Mouse (Mus musculus): ENCODE data around the gene Adam33. TPM values are rescaled to one million over a fixed set of nuclear protein-coding genes. Genes with fewer than 3 reads are reported as not detected.

The Adam33 gene
- polyA plus RNA-seq, 1 experiment from 2014 or later = 0.34 TPM

DNA sequence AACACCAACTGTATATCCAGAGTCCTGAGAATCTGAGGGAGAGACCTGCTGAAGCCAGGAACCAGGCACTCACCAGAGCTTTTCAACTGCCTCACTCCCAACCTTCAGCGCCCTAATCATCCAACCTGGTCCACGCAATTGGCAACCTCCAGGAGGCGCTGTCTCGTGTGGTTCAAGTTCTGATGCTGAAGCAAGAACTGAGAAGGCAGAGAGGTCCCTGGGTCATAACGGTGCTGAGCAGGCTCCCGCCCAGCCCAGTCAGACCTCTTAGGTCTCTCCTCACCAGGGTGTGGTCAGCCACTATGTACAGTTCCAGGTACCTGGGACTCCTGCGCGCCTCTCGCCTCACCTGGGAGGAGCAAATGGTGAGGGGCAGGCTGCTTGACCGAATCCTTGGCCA is 8.0 kb downstream of the Adam33 start:
- H3K4me2 ChIP-seq = 0 out of 2 replicates have a peak overlapping the region, but pooled peaks have one; percentile 56
- H3K9me3 ChIP-seq (replicated peaks) = no peaks in the 10 kb centered on the region
- H3K27ac ChIP-seq = no peak overlapping the region
- ATAC-seq = peak; percentile 33
- WGBS = 4% methylated on average over 10 of the region's 10 CpGs
- H3K4me3 ChIP-seq = no peak overlapping the region
- H3K27me3 ChIP-seq = peaks cover 67% of the 10 kb centered on the region
- H3K4me1 ChIP-seq = peaks cover 30% of the 10 kb centered on the region
- no peak overlapping the region for H3K9ac ChIP-seq
- no peaks in the 10 kb centered on the region for H3K36me3 ChIP-seq (ENCODE audit: poor library complexity, severe bottlenecking)

DNA sequence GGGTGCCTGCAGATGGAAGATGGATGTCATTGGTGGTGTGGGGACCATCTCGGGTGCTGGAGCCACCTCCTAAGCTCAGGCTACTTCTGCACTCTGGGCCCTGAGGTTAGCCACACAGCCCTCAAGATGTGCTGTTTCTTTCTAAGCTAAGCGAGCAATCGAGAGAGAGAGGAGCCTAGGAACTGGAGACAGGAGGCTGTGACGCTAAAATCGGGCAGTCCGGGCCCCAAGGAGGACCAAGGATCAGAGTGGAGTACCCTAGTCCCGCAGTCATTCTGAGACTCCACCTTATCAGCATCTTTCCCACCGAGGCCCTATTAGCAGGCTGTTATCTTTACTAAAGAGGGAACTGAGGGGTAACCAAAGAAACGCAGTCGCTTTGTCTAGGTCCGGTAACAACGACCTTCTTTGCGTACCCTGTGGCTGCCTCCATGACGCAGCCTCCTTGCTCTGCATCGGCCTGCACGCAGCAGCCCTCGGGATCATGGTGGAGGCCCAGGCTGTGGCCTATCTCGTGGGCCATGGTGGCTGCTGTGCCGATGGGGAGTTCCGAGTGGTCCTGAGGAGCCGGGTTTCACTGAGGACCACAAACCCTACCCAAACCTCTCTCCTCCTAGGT is 8.9 kb downstream of the Adam33 start:
- no peaks in the 10 kb centered on the region for H3K9me3 ChIP-seq (replicated peaks)
- peak overlapping the region; percentile 29 for H3K4me3 ChIP-seq
- H3K27ac ChIP-seq = no peak overlapping the region
- peak overlapping the region; percentile 30; the same call in 1 of the 2 replicates for H3K9ac ChIP-seq
- H3K4me2 ChIP-seq = peak overlapping the region; percentile 56
- no peak for ATAC-seq
- WGBS = 2% methylated on average over 21 of the region's 21 CpGs
- H3K27me3 ChIP-seq = peaks cover 67% of the 10 kb centered on the region
- H3K4me1 ChIP-seq = peaks cover 30% of the 10 kb centered on the region
- H3K36me3 ChIP-seq (ENCODE audit: poor library complexity, severe bottlenecking) = no peaks in the 10 kb centered on the region

DNA sequence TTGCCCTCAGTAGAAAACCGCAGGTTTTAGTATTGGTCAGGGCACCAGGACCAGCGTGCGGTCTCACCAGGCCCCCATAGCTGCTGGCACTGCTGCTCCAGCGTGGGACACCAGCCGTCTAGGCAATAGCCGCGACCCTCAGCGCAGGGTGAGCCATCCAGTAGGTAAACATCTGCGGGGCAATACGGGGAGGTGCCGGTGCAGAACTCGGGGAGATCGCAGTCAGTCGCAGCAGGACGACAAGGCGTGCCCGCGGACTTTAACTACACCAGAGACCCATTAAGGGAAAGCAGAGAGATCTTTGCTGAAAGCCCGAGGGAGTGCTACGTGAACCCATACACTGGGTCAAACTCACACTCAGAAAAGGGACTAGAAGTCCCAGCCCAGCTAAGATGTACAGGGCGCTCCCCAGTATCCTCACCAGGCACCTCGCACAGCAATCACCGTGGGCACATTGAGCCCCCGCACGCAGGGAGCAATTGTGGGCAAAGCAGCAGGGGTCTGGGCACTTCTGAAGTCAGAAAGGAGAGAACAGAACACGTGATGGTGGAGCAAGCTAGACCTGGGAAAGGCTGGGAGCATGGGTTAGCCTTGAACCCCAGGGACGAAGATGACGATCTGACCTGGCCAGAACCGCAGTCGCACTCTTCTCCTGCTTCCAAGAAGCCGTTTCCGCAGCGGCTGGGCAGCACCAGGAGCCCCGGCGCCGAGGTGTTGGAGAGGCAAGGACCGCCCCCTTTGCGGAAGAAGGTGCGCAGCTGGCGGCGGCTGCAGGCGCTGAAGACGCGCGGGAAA is 9.6 kb downstream of the Adam33 start:
- ATAC-seq = no peak; the same call in 1 of the 2 replicates
- Histone ChIP-seq H3K36me3 (ENCODE audit: poor library complexity, severe bottlenecking) (no peaks in the 10 kb centered on the region), H3K4me1 (peaks cover 24% of the 10 kb centered on the region), H3K9me3 (replicated peaks) (no peaks in the 10 kb centered on the region), H3K4me2 (peak overlapping the region; percentile 56), H3K27me3 (peaks cover 67% of the 10 kb centered on the region), H3K4me3 (peak overlapping the region; percentile 29), H3K9ac (no peak overlapping the region), H3K27ac (no peak overlapping the region)
- WGBS = under 1% methylated on average over 45 of the region's 45 CpGs

DNA sequence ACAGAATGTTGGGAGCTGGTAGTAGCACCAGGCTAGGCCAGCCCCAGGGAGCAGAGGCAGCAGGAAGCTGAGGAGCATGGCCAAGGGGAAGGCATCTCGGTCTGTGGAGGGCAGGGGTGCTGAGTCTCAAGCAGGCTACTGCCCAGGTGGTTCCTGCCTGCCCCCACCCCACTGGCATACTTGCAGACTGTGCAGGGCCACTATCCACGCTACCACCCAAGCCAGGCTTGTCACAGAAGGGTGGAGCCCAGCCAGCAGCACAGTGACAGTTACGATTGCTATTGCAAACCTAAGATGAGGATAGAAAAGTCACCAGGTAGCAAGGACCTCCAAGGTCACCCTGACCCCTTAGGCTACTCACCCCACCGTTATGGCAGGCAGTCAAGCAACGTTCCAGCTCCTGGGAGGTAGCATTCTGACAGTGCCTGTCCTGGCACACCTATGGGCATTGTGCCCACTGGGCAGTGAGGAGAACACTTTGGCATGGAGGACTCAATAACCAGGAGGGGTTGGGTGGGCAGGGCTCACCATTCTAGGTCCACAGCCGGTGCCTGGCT is 10.7 kb downstream of the Adam33 start:
- Histone ChIP-seq H3K27ac (no peak overlapping the region), H3K9me3 (replicated peaks) (no peaks in the 10 kb centered on the region), H3K4me3 (no peak overlapping the region), H3K27me3 (peaks cover 65% of the 10 kb centered on the region), H3K9ac (no peak overlapping the region), H3K4me2 (no peak overlapping the region), H3K36me3 (ENCODE audit: poor library complexity, severe bottlenecking) (no peaks in the 10 kb centered on the region), H3K4me1 (peaks cover 24% of the 10 kb centered on the region)
- 68% methylated on average over 6 of the region's 6 CpGs for WGBS
- no peak for ATAC-seq

DNA sequence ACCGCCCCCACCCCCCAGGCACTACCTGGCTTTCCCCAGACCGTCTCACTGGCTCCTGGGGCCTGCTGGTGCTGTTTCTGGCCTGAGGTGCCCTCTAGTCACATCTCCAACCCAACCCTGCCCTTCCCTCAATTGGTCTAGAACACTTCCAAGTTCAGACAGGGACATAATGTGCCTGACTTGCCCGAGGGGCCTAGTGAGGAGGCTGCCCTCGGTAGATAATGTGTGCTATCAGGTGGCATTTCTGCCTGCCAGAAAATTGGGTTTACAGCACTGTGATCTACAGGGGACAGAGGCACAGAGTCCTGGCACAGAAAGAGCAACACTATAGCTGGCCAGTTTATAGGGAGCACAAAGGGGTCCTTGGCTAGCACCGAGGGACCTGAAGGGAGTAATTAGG is 11.6 kb downstream of the Adam33 start:
- H3K27me3 ChIP-seq = peaks cover 61% of the 10 kb centered on the region
- H3K36me3 ChIP-seq (ENCODE audit: poor library complexity, severe bottlenecking) = no peaks in the 10 kb centered on the region

DNA sequence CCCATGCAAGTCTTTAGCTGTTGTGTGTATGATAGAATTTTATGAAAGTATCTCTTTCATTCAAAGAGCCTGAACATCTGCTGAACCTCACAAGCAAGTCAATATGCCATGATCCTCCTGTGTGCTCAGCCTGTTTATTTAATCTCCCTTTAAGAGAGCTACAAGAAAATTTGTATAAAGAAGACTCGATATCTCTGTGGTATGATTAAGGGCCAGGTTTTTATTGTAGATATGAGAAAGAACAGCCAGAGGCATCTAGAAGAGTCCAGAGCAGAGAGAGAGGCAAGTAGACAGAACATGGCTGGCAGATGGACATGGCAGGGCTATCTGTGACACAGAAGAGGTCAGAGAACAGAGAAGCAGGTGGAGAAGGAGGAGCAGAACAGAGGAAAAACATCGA is 17.6 kb downstream of the Adam33 start:
- no peaks in the 10 kb centered on the region for H3K9me3 ChIP-seq (replicated peaks)
- H3K27ac ChIP-seq = no peak overlapping the region
- H3K36me3 ChIP-seq (ENCODE audit: poor library complexity, severe bottlenecking) = no peaks in the 10 kb centered on the region
- ATAC-seq = no peak
- no peak overlapping the region for H3K9ac ChIP-seq
- H3K4me2 ChIP-seq = no peak overlapping the region
- peaks cover 6% of the 10 kb centered on the region; the same call in 1 of the 2 replicates for H3K4me1 ChIP-seq
- WGBS = 84% methylated on average over 2 of the region's 2 CpGs
- peaks cover 26% of the 10 kb centered on the region for H3K27me3 ChIP-seq
- no peak overlapping the region for H3K4me3 ChIP-seq

More for the DNA sequence above, 11.6 kb downstream of the Adam33 start:
- H3K27ac ChIP-seq = no peak overlapping the region
- no peaks in the 10 kb centered on the region for H3K9me3 ChIP-seq (replicated peaks)
- H3K4me1 ChIP-seq = peaks cover 24% of the 10 kb centered on the region
- no peak overlapping the region for H3K9ac ChIP-seq
- no peak overlapping the region for H3K4me3 ChIP-seq
- 74% methylated on average over 5 of the region's 5 CpGs for WGBS
- no peak overlapping the region for H3K4me2 ChIP-seq
- no peak for ATAC-seq

DNA sequence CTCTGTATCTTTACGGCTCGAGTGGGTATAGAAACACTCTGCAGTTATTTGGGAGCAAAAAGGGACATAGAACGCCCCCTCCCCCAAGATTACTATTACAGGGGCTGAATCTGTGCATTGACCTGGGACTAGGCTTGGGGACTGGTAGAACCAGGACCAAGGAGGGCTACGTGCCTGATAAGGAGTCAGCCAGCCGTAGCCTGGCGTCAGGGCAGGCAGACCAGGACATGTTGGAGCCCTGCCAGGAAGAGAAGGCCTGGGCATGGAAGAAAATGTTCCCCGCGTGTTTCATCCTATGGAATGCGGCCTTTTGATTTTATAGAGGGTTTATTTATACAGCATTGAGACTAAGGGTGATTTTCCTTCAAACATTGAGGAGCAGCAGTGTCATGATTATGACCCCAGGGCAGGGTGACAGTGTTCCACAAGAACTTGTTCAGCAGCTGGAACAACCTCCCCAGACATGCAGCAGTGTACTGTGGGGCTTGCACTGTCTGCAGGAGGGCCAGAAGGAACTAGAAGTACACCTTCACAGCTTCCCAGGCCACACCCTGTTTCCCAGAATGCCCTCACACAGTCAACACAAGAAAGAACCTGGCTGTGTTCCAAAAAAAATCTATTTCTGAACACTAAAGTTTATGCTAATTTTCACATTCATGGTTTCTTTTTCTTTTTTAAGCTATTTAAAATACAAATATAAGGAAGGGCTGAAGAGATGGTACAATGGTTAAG is 18.5 kb downstream of the Adam33 start:
- peaks cover 14% of the 10 kb centered on the region for H3K4me1 ChIP-seq
- 86% methylated on average over 9 of the region's 9 CpGs for WGBS

DNA sequence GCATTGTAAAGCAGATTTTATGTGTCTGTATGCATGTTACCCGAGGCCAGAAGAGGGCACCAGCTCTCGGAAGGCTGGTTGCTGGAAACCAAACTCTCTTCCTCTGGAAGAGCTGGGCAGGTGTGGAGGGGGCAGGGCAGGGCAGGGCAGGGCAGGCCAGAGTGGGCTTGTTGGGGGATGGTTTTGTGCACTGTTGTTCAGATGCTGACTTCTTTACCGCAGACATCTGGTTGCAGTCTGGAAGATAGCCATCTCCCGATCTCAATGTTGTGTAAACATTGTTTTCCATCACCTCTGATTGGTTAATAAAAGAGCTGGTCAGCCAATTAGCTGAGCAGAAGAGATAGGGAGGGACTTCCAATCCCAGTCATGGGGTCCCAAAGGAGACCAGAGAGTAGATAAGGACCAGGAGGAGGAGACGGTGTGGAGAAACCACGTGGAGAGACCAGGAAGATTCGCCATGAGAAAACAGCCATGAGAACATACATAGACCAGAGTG is 19.2 kb downstream of the Adam33 start:
- 15% methylated on average over 7 of the region's 7 CpGs for WGBS

More for the DNA sequence above, 18.5 kb downstream of the Adam33 start:
- H3K27ac ChIP-seq = no peak overlapping the region
- ATAC-seq = no peak
- peaks cover 33% of the 10 kb centered on the region for H3K27me3 ChIP-seq
- H3K9me3 ChIP-seq (replicated peaks) = no peaks in the 10 kb centered on the region
- no peak overlapping the region for H3K4me2 ChIP-seq
- H3K4me3 ChIP-seq = no peak overlapping the region
- no peaks in the 10 kb centered on the region for H3K36me3 ChIP-seq (ENCODE audit: poor library complexity, severe bottlenecking)
- no peak overlapping the region for H3K9ac ChIP-seq

DNA sequence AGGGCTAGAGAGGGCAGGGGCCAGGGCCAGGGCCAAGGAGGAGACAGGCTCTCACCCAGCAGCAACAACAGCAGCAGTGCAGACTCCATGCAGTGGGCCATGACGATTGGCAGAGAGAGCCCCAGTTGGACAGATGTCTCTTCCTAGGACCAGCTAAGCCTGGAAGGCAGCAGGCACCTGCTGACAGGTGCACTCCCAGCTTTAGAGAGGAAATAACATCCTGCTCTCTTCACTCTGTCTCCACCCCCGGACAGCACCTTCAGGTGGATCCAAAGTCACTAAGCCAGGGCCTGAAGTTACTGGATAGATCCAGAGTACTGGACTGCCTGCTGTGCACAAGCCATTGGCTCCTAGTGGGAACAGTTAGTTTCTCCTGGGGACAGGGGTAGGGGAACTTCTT is 20.6 kb downstream of the Adam33 start, which contains the start of gene Gfra4:
Gene Gfra4, minus strand, starts transcription at position 101 of the 400 bp plus-strand sequence.
- Histone ChIP-seq H3K9ac (no peak within 1 kb of the TSS), H3K4me3 (peak within 1 kb of the TSS; percentile 55; the same call in 1 of the 2 replicates), H3K27me3 (peaks cover 44% of the 10 kb centered on the region), H3K9me3 (replicated peaks) (no peaks in the 10 kb centered on the region), H3K4me2 (peak within 1 kb of the TSS; percentile 78), H3K27ac (no peak within 1 kb of the TSS), H3K4me1 (peaks cover 18% of the 10 kb centered on the region), H3K36me3 (ENCODE audit: poor library complexity, severe bottlenecking) (no peaks in the 10 kb centered on the region)
- WGBS = 73% methylated on average over 2 of the region's 2 CpGs
- no peak for ATAC-seq

More for the DNA sequence above, 19.2 kb downstream of the Adam33 start:
- no peaks in the 10 kb centered on the region for H3K9me3 ChIP-seq (replicated peaks)
- peaks cover 18% of the 10 kb centered on the region for H3K4me1 ChIP-seq
- no peaks in the 10 kb centered on the region for H3K36me3 ChIP-seq (ENCODE audit: poor library complexity, severe bottlenecking)
- no peak for ATAC-seq
- H3K27ac ChIP-seq = no peak overlapping the region
- peaks cover 38% of the 10 kb centered on the region for H3K27me3 ChIP-seq
- no peak overlapping the region for H3K4me3 ChIP-seq
- no peak overlapping the region; the same call in 1 of the 2 replicates for H3K4me2 ChIP-seq
- no peak overlapping the region for H3K9ac ChIP-seq

DNA sequence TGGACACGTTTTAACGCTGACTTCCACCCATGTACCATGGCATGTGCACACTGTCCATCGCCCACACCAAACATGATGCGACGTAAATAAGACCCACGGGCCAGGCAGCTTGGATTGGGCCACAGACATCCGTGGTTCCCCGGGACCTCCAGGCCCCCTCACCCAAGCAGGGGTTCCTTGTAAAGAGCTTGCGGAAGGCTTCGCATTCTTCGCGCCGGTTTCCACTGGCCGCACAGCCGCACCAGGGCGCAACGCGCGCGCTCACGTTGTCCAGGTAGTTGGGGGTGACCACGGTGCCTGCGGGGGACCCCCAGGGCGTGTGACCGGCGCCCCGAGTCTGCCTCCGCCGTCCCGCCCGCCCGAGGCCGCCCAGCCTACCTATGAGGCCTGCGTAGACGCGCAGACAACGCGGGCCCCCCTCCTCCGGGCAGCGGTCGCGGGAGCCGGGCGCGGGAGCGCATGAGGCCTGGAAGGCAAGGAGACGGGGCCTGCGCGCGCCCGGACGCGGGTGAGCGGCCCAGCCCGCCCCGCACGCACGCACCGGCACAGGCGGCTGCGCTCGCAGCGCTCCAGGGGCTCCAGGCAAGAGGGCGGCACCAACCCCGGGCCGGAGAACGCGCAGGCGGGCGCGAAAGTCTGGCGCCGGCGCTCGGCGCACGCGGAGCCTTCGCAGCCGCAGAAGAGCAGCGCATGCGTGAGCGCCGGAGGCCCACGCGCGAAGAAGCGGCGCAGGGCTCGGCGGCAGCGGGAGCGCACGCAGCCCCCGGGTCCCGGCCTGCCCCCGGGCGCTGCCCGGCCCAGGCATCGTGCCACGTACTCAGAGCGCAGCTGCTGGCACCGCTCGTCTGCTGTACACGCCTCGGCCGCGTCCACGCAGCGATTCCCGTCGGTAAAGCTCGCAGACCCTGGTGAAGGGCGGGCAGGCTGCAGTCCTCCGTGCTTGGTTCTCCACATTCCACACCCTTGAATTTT is 22.5 kb downstream of the Adam33 start:
- peak overlapping the region; percentile 55 for H3K4me3 ChIP-seq
- WGBS = 3% methylated on average over 106 of the region's 115 CpGs
- no peaks in the 10 kb centered on the region for H3K9me3 ChIP-seq (replicated peaks)
- H3K27ac ChIP-seq = no peak overlapping the region; the same call in 1 of the 2 replicates
- H3K9ac ChIP-seq = peak overlapping the region; percentile 68
- ATAC-seq = peak; percentile 87
- no peaks in the 10 kb centered on the region for H3K36me3 ChIP-seq (ENCODE audit: poor library complexity, severe bottlenecking)
- H3K27me3 ChIP-seq = peaks cover 44% of the 10 kb centered on the region
- peak overlapping the region; percentile 78 for H3K4me2 ChIP-seq
- peaks cover 18% of the 10 kb centered on the region for H3K4me1 ChIP-seq

DNA sequence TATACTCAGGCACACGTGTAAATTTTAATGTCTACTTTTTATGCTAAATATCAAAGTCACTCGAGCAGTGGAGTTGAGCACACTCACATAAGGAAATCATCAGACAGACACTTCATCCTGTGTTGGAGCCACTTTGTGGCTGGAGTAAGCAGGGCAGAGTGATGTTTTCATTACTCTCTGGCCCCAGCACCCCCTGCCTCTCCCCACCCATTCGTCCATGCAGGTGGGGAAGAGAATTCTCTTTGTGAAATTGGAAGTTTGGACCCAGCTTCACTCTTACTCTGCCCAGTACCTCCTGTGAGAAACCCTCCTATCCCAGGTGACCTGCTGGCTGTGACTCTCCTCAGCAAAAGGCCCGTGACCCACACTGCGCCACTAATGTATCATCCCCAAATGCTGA is 24.9 kb downstream of the Adam33 start:
- H3K36me3 ChIP-seq (ENCODE audit: poor library complexity, severe bottlenecking) = no peaks in the 10 kb centered on the region
- no peak for ATAC-seq
- no peak overlapping the region for H3K4me2 ChIP-seq
- H3K9me3 ChIP-seq (replicated peaks) = 0 out of 2 replicates have a peak, but pooled peaks cover 2% of the 10 kb centered on the region
- H3K4me1 ChIP-seq = peaks cover 18% of the 10 kb centered on the region
- 80% methylated on average over 5 of the region's 5 CpGs for WGBS
- peaks cover 44% of the 10 kb centered on the region for H3K27me3 ChIP-seq
- no peak overlapping the region for H3K9ac ChIP-seq
- H3K27ac ChIP-seq = no peak overlapping the region
- H3K4me3 ChIP-seq = no peak overlapping the region
